Mouse (Mus musculus) heart, postnatal 0 days (tissue): ENCODE results near the gene Strbp.

Experiments
- CTCF ChIP-seq: IDR thresholded peaks from 2 replicates; pipeline ENCODE4 v1.5.1; 2016; ENCODE audit warnings: antibody characterized with exemption, control low read depth, low read depth
- EP300 ChIP-seq: IDR thresholded peaks from 2 replicates; pipeline ENCODE4 v1.6.1; 2016; ENCODE audit warnings: antibody characterized with exemption, low read depth

- TF ChIP-seq EP300: no peak
- no peak for TF ChIP-seq CTCF
Observed at GRCm38 (mm10) chr2:37648966-37649365, 54.7 kb downstream of the Strbp start.
